Mouse (Mus musculus) heart, postnatal 0 days (tissue): ENCODE measurements around the gene Spdef.

Experiments
- CTCF ChIP-seq: IDR thresholded peaks from 2 replicates; pipeline ENCODE4 v1.5.1; 2016; ENCODE audit warnings: antibody characterized with exemption, control low read depth, low read depth
- EP300 ChIP-seq: IDR thresholded peaks from 2 replicates; pipeline ENCODE4 v1.6.1; 2016; ENCODE audit warnings: antibody characterized with exemption, low read depth

DNA sequence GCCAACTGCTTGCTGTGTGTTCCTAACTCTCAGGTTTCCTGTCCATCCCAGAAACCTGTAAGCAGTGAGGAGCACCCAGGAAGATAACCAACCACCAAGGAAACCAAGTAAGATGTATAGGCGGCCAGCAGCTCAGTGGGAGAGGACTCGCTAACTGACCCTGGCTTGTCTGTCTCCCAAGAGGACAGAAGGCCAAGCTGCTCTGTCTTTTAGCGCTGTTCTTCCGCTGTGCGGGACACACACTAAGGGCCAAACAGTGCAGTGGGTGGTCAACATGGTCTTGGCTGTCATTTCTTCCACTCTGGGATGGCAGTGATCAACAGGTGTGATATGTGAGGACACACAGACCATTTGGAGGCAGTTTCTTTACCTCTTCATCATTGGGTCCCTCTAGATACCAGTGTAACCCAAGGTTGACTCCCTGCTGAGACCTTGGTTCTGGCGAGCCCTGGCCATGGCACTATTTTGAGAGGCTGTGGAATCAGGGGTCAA is 21.7 kb upstream of the Spdef start:
- TF ChIP-seq CTCF: no peak
- no peak for TF ChIP-seq EP300
